Mouse (Mus musculus) liver, adult 2 months (tissue): Measurements from ENCODE around the gene Eva1b. TPM values are rescaled to one million over a fixed set of nuclear protein-coding genes. Genes with fewer than 3 reads are reported as not detected.

Experiments
- DNase-seq: peaks from one replicate; pipeline ENCODE4 v3.0.0-alpha.2; 2011; ENCODE audit warnings: low read depth, low spot score; ENCODE audit errors: extremely low read depth
- H3K27ac ChIP-seq: fragments of 200-500 bp; replicated peaks from 2 replicates; pipeline ENCODE4 v1.5.1; 2012; ENCODE audit warnings: low read depth, mild to moderate bottlenecking, control low read depth, inconsistent platforms, low read length; ENCODE audit not compliant: insufficient read depth
- H3K27me3 ChIP-seq: fragments of 200-500 bp; 2 replicates; pipeline ENCODE4 v1.6.1; 2012; ENCODE audit warnings: mild to moderate bottlenecking, moderate library complexity, low read length, inconsistent platforms; ENCODE audit not compliant: control insufficient read depth, insufficient read depth
- H3K36me3 ChIP-seq: fragments of 200-500 bp; 2 replicates; pipeline ENCODE4 v1.6.1; 2012; ENCODE audit warnings: low read length, inconsistent platforms; ENCODE audit not compliant: control insufficient read depth, insufficient read depth
- H3K4me1 ChIP-seq: fragments of 200-500 bp; 2 replicates; pipeline ENCODE4 v1.6.1; 2011; ENCODE audit warnings: low read length; ENCODE audit not compliant: control insufficient read depth, insufficient read depth
- H3K4me3 ChIP-seq: fragments of 200-500 bp; 2 replicates; pipeline ENCODE4 v1.5.1; 2011; ENCODE audit warnings: low read depth, mild to moderate bottlenecking, control low read depth, low read length, moderate library complexity; ENCODE audit not compliant: insufficient read depth
- H3K79me2 ChIP-seq: fragments of 200-500 bp; 2 replicates; pipeline ENCODE4 v1.6.1; 2012; ENCODE audit warnings: inconsistent platforms, mild to moderate bottlenecking, low read length, moderate library complexity; ENCODE audit not compliant: control insufficient read depth, insufficient read depth
- H3K9ac ChIP-seq: fragments of 200-500 bp; 2 replicates; pipeline ENCODE4 v1.6.1; 2012; ENCODE audit warnings: low read depth, mild to moderate bottlenecking, control low read depth, inconsistent platforms, low read length
- CTCF ChIP-seq: fragments of 200-500 bp; IDR thresholded peaks from 2 replicates; pipeline ENCODE4 v1.5.1; 2011; ENCODE audit warnings: low read depth, low read length, control low read depth
- POLR2A ChIP-seq: fragments of 200-500 bp; IDR thresholded peaks from 2 replicates; pipeline ENCODE4 v1.6.1; 2011; ENCODE audit warnings: low read length, control low read depth; ENCODE audit not compliant: insufficient read depth; ENCODE audit errors: extremely low read depth
- WGBS: fragments of 180-500 bp; shearing (Covaris S2); methylation state at CpG from one replicate; pipeline ENCODE4 v1.1.7; 2018; 5-methylcytosine and 5-hydroxymethylcytosine counted together
- polyA plus RNA-seq: library from polyadenylated mRNA; depleted of rRNA; stranded (reverse); fragments of >200 nt; gene quantifications from 2 replicates; pipeline ENCODE4 v1.2.3, GENCODE M21; 2012
- total RNA-seq: library from RNA; depleted of rRNA; stranded (reverse); fragments of >200 nt; gene quantifications from 2 replicates; pipeline ENCODE4 v1.2.3, GENCODE M21; 2014

The Eva1b gene
- total and polyA plus RNA-seq, 2 experiments: 8.0 to 18.1 TPM

- H3K36me3 ChIP-seq: peaks cover 40% of the 10 kb centered on the region
- 78% methylated on average over 4 of the region's 4 CpGs for WGBS
- no peaks in the 10 kb centered on the region for H3K79me2 ChIP-seq
- TF ChIP-seq POLR2A: no peak
- TF ChIP-seq CTCF: no peak
- H3K4me3 ChIP-seq: no peak overlapping the region
- no peaks in the 10 kb centered on the region for H3K27me3 ChIP-seq
- no peak for DNase-seq
- H3K27ac ChIP-seq: peak overlapping the region; percentile 20; the same call in 1 of the 2 replicates
- H3K4me1 ChIP-seq: peaks cover 5% of the 10 kb centered on the region; the same call in 1 of the 2 replicates
- no peak overlapping the region for H3K9ac ChIP-seq
Observed at GRCm38 (mm10) chr4:126134639-126135038, 12.9 kb upstream of the Eva1b start.

- 84% methylated on average over 4 of the region's 4 CpGs for WGBS
- no peak for DNase-seq
- no peaks in the 10 kb centered on the region for H3K79me2 ChIP-seq
- H3K4me3 ChIP-seq: no peak overlapping the region
- no peak overlapping the region for H3K9ac ChIP-seq
- H3K36me3 ChIP-seq: peaks cover 31% of the 10 kb centered on the region
- H3K4me1 ChIP-seq: peaks cover 9% of the 10 kb centered on the region; the same call in 1 of the 2 replicates
- TF ChIP-seq POLR2A: no peak
- H3K27ac ChIP-seq: no peak overlapping the region
- H3K27me3 ChIP-seq: no peaks in the 10 kb centered on the region
Observed at GRCm38 (mm10) chr4:126137773-126138172, 9.8 kb upstream of the Eva1b start.

GRCm38 (mm10) chr4:126141021-126141420 lies 6.5 kb upstream of the Eva1b start:
- Histone ChIP-seq H3K36me3 (peaks cover 16% of the 10 kb centered on the region), H3K79me2 (no peaks in the 10 kb centered on the region), H3K27me3 (no peaks in the 10 kb centered on the region), H3K4me1 (peaks cover 9% of the 10 kb centered on the region; the same call in 1 of the 2 replicates), H3K9ac (peak overlapping the region; percentile 18; the same call in 1 of the 2 replicates), H3K27ac (peak overlapping the region; percentile 84), H3K4me3 (no peak overlapping the region)
- DNase-seq: no peak
- TF ChIP-seq POLR2A (no peak), CTCF (no peak)
- 60% methylated on average over 5 of the region's 5 CpGs for whole genome bisulfite sequencing

- H3K4me3 ChIP-seq: no peak overlapping the region
- H3K27me3 ChIP-seq: no peaks in the 10 kb centered on the region
- H3K4me1 ChIP-seq: peaks cover 12% of the 10 kb centered on the region; the same call in 1 of the 2 replicates
- 54% methylated on average over 3 of the region's 4 CpGs for WGBS
- H3K36me3 ChIP-seq: no peaks in the 10 kb centered on the region
- peak overlapping the region; percentile 9; the same call in 1 of the 2 replicates for H3K27ac ChIP-seq
- no peak for DNase-seq
- H3K9ac ChIP-seq: no peak overlapping the region
- H3K79me2 ChIP-seq: no peaks in the 10 kb centered on the region
- no peak for TF ChIP-seq POLR2A
Observed at GRCm38 (mm10) chr4:126145396-126145795, 2.1 kb upstream of the Eva1b start.

- Histone ChIP-seq H3K4me3 (no peak overlapping the region), H3K27ac (peak overlapping the region; percentile 20; the same call in 1 of the 2 replicates), H3K36me3 (no peaks in the 10 kb centered on the region), H3K4me1 (peaks cover 6% of the 10 kb centered on the region; the same call in 1 of the 2 replicates), H3K9ac (no peak overlapping the region), H3K79me2 (no peaks in the 10 kb centered on the region), H3K27me3 (no peaks in the 10 kb centered on the region)
- DNase-seq: no peak
- WGBS: 65% methylated on average over 9 of the region's 9 CpGs
- TF ChIP-seq POLR2A (no peak), CTCF (no peak)
Observed at GRCm38 (mm10) chr4:126146974-126147532, 491 bp upstream of the Eva1b start.
